Mouse (Mus musculus): ENCODE measurements at regions not wholly inside any gene's neighbourhood (a gene's known extent, or its start where the extent isn't known, plus 50 kb on each side); places are given as distances from the start of the nearest gene placed in this dataset.

- no peaks in the 10 kb centered on the region for H3K9me3 ChIP-seq (ENCODE audit: control insufficient read depth, low read length)
- H3K27ac ChIP-seq (ENCODE audit: low read depth, low read length): no peak overlapping the region
- WGBS: 56% methylated on average over 9 of the region's 9 CpGs
- H3K4me2 ChIP-seq (ENCODE audit: low read depth, low read length, severe bottlenecking): no peak overlapping the region
- H3K9ac ChIP-seq (ENCODE audit: low read length): no peak overlapping the region
- no peak for ATAC-seq (replicated peaks; ENCODE audit: low FRiP score)
- H3K36me3 ChIP-seq (ENCODE audit: control insufficient read depth, insufficient read depth, low read length): no peaks in the 10 kb centered on the region
- no peak overlapping the region for H3K4me3 ChIP-seq (ENCODE audit: low read depth, low read length)
- H3K27me3 ChIP-seq (ENCODE audit: control insufficient read depth, insufficient read depth, low read length): no peaks in the 10 kb centered on the region
- H3K4me1 ChIP-seq (replicated peaks; ENCODE audit: control insufficient read depth, insufficient read depth, low read length): no peaks in the 10 kb centered on the region
- DNase-seq (ENCODE audit: low spot score): no peak
Measured at GRCm38 (mm10) chr14:68182606-68183005, 1111.5 kb downstream of the Synb start.

GRCm38 (mm10) chr14:68181168-68181567 is 1112.9 kb downstream of the Synb start:
- H3K9me3 ChIP-seq (ENCODE audit: control insufficient read depth, low read length): no peaks in the 10 kb centered on the region
- no peak overlapping the region for H3K27ac ChIP-seq (ENCODE audit: low read depth, low read length)
- DNase-seq (ENCODE audit: low spot score): no peak
- no peak for ATAC-seq (replicated peaks; ENCODE audit: low FRiP score)
- H3K27me3 ChIP-seq (ENCODE audit: control insufficient read depth, insufficient read depth, low read length): no peaks in the 10 kb centered on the region
- no peak overlapping the region for H3K4me3 ChIP-seq (ENCODE audit: low read depth, low read length)
- no peak overlapping the region for H3K4me2 ChIP-seq (ENCODE audit: low read depth, low read length, severe bottlenecking)
- 84% methylated on average over 6 of the region's 6 CpGs for WGBS
- no peaks in the 10 kb centered on the region for H3K4me1 ChIP-seq (replicated peaks; ENCODE audit: control insufficient read depth, insufficient read depth, low read length)
- no peaks in the 10 kb centered on the region for H3K36me3 ChIP-seq (ENCODE audit: control insufficient read depth, insufficient read depth, low read length)
- H3K9ac ChIP-seq (ENCODE audit: low read length): no peak overlapping the region

Data from forebrain, embryonic 11.5 days (tissue).